Mouse (Mus musculus) myocyte (in vitro differentiated cells): ENCODE measurements around the gene Gpr174. TPM values are rescaled to one million over a fixed set of nuclear protein-coding genes. Genes with fewer than 3 reads are reported as not detected.

Experiments used
- H3K27me3 ChIP-seq: one replicate; pipeline ENCODE4 v1.6.1; 2011; ENCODE audit not compliant: control insufficient read depth, insufficient read depth, insufficient read length
- H3K36me3 ChIP-seq: one replicate; pipeline ENCODE4 v1.6.1; 2011; ENCODE audit not compliant: control insufficient read depth, insufficient read depth
- H3K4me2 ChIP-seq: one replicate; pipeline ENCODE4 v1.6.1; 2011; ENCODE audit warnings: low read depth, control low read depth
- H3K4me3 ChIP-seq: one replicate; pipeline ENCODE4 v1.5.1; 2011; ENCODE audit warnings: mild to moderate bottlenecking, control low read depth, moderate library complexity
- H3K79me2 ChIP-seq: one replicate; pipeline ENCODE4 v1.6.1; 2011; ENCODE audit not compliant: control insufficient read depth, insufficient read depth
- H3ac ChIP-seq: one replicate; pipeline ENCODE4 v1.6.1; 2011; ENCODE audit not compliant: control insufficient read depth, insufficient read length
- CEBPB ChIP-seq: IDR thresholded peaks from 2 replicates; pipeline ENCODE4 v1.6.1; 2011; ENCODE audit warnings: mild to moderate bottlenecking, moderate library complexity; ENCODE audit not compliant: poor library complexity, insufficient read depth, severe bottlenecking
- E2F4 ChIP-seq: IDR thresholded peaks from one replicate; pipeline ENCODE4 v1.6.1; 2011; ENCODE audit warnings: mild to moderate bottlenecking, control low read depth, moderate library complexity; ENCODE audit not compliant: insufficient read depth
- MAX ChIP-seq: IDR thresholded peaks from one replicate; pipeline ENCODE4 v1.6.1; 2011; ENCODE audit warnings: low read depth, mild to moderate bottlenecking, control low read depth
- MYOD1 ChIP-seq, 3 experiments: IDR thresholded peaks; one replicate each; pipeline ENCODE4 v1.6.1; 2011; ENCODE audit warnings: control low read depth in 2 of 3, low read depth in 2 of 3, mild to moderate bottlenecking in 2 of 3, moderate library complexity in 1 of 3; ENCODE audit not compliant: insufficient read length in 2 of 3, control insufficient read depth in 1 of 3
- MYOG ChIP-seq, 3 experiments: IDR thresholded peaks; one replicate each; pipeline ENCODE4 v1.6.1; 2011; ENCODE audit warnings: control low read depth in 2 of 3, low read depth in 2 of 3, mild to moderate bottlenecking in 2 of 3; ENCODE audit not compliant: insufficient read length in 2 of 3, control insufficient read depth in 1 of 3, insufficient read depth in 1 of 3
- POLR2A ChIP-seq: IDR thresholded peaks from one replicate; pipeline ENCODE4 v1.6.1; 2011; ENCODE audit warnings: low read depth, mild to moderate bottlenecking, control low read depth, moderate library complexity; ENCODE audit not compliant: insufficient read length
- POLR2AphosphoS2 ChIP-seq: IDR thresholded peaks from one replicate; pipeline ENCODE4 v1.6.1; 2011; ENCODE audit warnings: low read depth, control low read depth; ENCODE audit not compliant: insufficient read length
- REST ChIP-seq: IDR thresholded peaks from one replicate; pipeline ENCODE4 v1.6.1; 2011; ENCODE audit warnings: mild to moderate bottlenecking, control low read depth, moderate library complexity; ENCODE audit not compliant: insufficient read depth, insufficient read length
- SRF ChIP-seq: IDR thresholded peaks from one replicate; pipeline ENCODE4 v1.6.1; 2011; ENCODE audit warnings: low read depth; ENCODE audit not compliant: control insufficient read depth, insufficient read length
- TCF12 ChIP-seq: IDR thresholded peaks from one replicate; pipeline ENCODE4 v1.6.1; 2011; ENCODE audit warnings: mild to moderate bottlenecking, control low read depth; ENCODE audit not compliant: poor library complexity, insufficient read depth, severe bottlenecking
- TCF3 ChIP-seq: IDR thresholded peaks from one replicate; pipeline ENCODE4 v1.6.1; 2011; ENCODE audit warnings: low read depth, control low read depth; ENCODE audit not compliant: insufficient read length
- USF1 ChIP-seq: IDR thresholded peaks from one replicate; pipeline ENCODE4 v1.6.1; 2011; ENCODE audit warnings: low read depth, mild to moderate bottlenecking, control low read depth, moderate library complexity
- polyA plus RNA-seq: library from polyadenylated mRNA; unstranded; fragments of >200 nt; fragmentation: generic; extraction: Trizol; gene quantifications from one replicate; pipeline ENCODE4 v1.2.1, GENCODE M21; 2012; ENCODE audit warnings: missing spikeins

Gene Gpr174
- not detected for polyA plus RNA-seq

- Histone ChIP-seq H3K36me3 (no peaks in the 10 kb centered on the region), H3K4me3 (no peak within 1 kb of the TSS), H3K79me2 (no peaks in the 10 kb centered on the region), H3K27me3 (no peaks in the 10 kb centered on the region), H3K4me2 (no peak within 1 kb of the TSS), H3ac (no peak within 1 kb of the TSS)
- no peak for TF ChIP-seq TCF12
- TF ChIP-seq E2F4, result no peak
- no peak for TF ChIP-seq CEBPB
- TF ChIP-seq MAX, result no peak
- TF ChIP-seq TCF3, result no peak
- no peak for TF ChIP-seq MYOD1 (IDR thresholded peaks at IDR 0.05; ENCODE audit: control insufficient read depth in 1 of 3, insufficient read length in 2 of 3, low read depth in 2 of 3)
- TF ChIP-seq MYOG (IDR thresholded peaks at IDR 0.05; ENCODE audit: control insufficient read depth in 1 of 3, insufficient read depth in 1 of 3, insufficient read length in 2 of 3, low read depth in 2 of 3), result no peak
- TF ChIP-seq POLR2A, result no peak
- TF ChIP-seq POLR2AphosphoS2, result no peak
- TF ChIP-seq REST, result no peak
These were observed at the start of gene Gpr174 for GRCm38 (mm10) chrX:107255486-107256227. TSS of gene Gpr174 (plus strand) at chrX:107255878.

- no peak for TF ChIP-seq POLR2AphosphoS2
- no peak for TF ChIP-seq MYOG (IDR thresholded peaks at IDR 0.05; ENCODE audit: control insufficient read depth in 1 of 3, insufficient read depth in 1 of 3, insufficient read length in 2 of 3, low read depth in 2 of 3)
- TF ChIP-seq MAX, result no peak
- no peak for TF ChIP-seq POLR2A
- no peak for TF ChIP-seq USF1
- TF ChIP-seq TCF12, result no peak
- TF ChIP-seq CEBPB, result no peak
- no peak for TF ChIP-seq SRF
- no peak for TF ChIP-seq E2F4
- TF ChIP-seq TCF3, result no peak
- TF ChIP-seq MYOD1 (IDR thresholded peaks at IDR 0.05; ENCODE audit: control insufficient read depth in 1 of 3, insufficient read length in 2 of 3, low read depth in 2 of 3), result no peak
- no peak for TF ChIP-seq REST
- H3K4me2 ChIP-seq, result no peak overlapping the region
- H3K27me3 ChIP-seq, result no peaks in the 10 kb centered on the region
- no peaks in the 10 kb centered on the region for H3K79me2 ChIP-seq
- no peaks in the 10 kb centered on the region for H3K36me3 ChIP-seq
- no peak overlapping the region for H3K4me3 ChIP-seq
- H3ac ChIP-seq, result no peak overlapping the region
These were observed 38.0 kb upstream of the Gpr174 start for GRCm38 (mm10) chrX:107217577-107218090.

GRCm38 (mm10) chrX:107224846-107225245 is 30.8 kb upstream of the Gpr174 start:
- no peak overlapping the region for H3K4me2 ChIP-seq
- H3ac ChIP-seq, result no peak overlapping the region
- no peaks in the 10 kb centered on the region for H3K79me2 ChIP-seq
- TF ChIP-seq POLR2A (no peak), E2F4 (no peak), SRF (no peak), REST (no peak), MAX (no peak), MYOG (IDR thresholded peaks at IDR 0.05; ENCODE audit: control insufficient read depth in 1 of 3, insufficient read depth in 1 of 3, insufficient read length in 2 of 3, low read depth in 2 of 3) (no peak), TCF3 (no peak)
- H3K27me3 ChIP-seq, result no peaks in the 10 kb centered on the region
- no peaks in the 10 kb centered on the region for H3K36me3 ChIP-seq
- no peak overlapping the region for H3K4me3 ChIP-seq

GRCm38 (mm10) chrX:107231214-107231613 is 24.5 kb upstream of the Gpr174 start:
- H3K79me2 ChIP-seq, result no peaks in the 10 kb centered on the region
- no peak overlapping the region for H3K4me2 ChIP-seq
- H3K27me3 ChIP-seq, result no peaks in the 10 kb centered on the region
- no peaks in the 10 kb centered on the region for H3K36me3 ChIP-seq
- H3K4me3 ChIP-seq, result no peak overlapping the region
- TF ChIP-seq REST (no peak), TCF12 (no peak), MYOD1 (IDR thresholded peaks at IDR 0.05; ENCODE audit: control insufficient read depth in 1 of 3, insufficient read length in 2 of 3, low read depth in 2 of 3) (no peak), MYOG (IDR thresholded peaks at IDR 0.05; ENCODE audit: control insufficient read depth in 1 of 3, insufficient read depth in 1 of 3, insufficient read length in 2 of 3, low read depth in 2 of 3) (no peak), POLR2A (no peak), E2F4 (no peak), POLR2AphosphoS2 (no peak), MAX (no peak), TCF3 (no peak), SRF (no peak), CEBPB (no peak)
- H3ac ChIP-seq, result no peak overlapping the region

GRCm38 (mm10) chrX:107234655-107235054 is 21.0 kb upstream of the Gpr174 start:
- TF ChIP-seq USF1, result no peak
- no peak for TF ChIP-seq TCF12
- no peak for TF ChIP-seq MYOD1 (IDR thresholded peaks at IDR 0.05; ENCODE audit: control insufficient read depth in 1 of 3, insufficient read length in 2 of 3, low read depth in 2 of 3)

More at GRCm38 (mm10) chrX:107234655-107235054, 21.0 kb upstream of the Gpr174 start:
- Histone ChIP-seq H3ac (no peak overlapping the region), H3K36me3 (no peaks in the 10 kb centered on the region), H3K27me3 (no peaks in the 10 kb centered on the region), H3K4me2 (no peak overlapping the region), H3K79me2 (no peaks in the 10 kb centered on the region), H3K4me3 (no peak overlapping the region)
